Mouse (Mus musculus) embryonic facial prominence, embryonic 14.5 days (tissue): ENCODE measurements at regions not wholly inside any gene's neighbourhood (a gene's known extent, or its start where the extent isn't known, plus 50 kb on each side); places are given as distances from the start of the nearest gene placed in this dataset.

Experiments used
- ATAC-seq: fragments of 200-750 bp; cut with Nextera tagmentation; 2 replicates; pipeline ENCODE4 v1.8.0; 2017; ENCODE audit warnings: low read depth, moderate number of reproducible peaks, moderate TSS enrichment
- DNase-seq: peaks from one replicate; pipeline ENCODE4 v3.0.0-alpha.2; 2015; ENCODE audit warnings: low spot score
- H3K27ac ChIP-seq: fragments of 300-500 bp; sonication (generic); replicated peaks from 2 replicates; pipeline ENCODE4 v1.5.1; 2014; ENCODE audit warnings: low read depth, mild to moderate bottlenecking, low read length, moderate library complexity
- H3K27me3 ChIP-seq: fragments of 300-500 bp; sonication (generic); replicated peaks from 2 replicates; pipeline ENCODE4 v1.6.1; 2014; ENCODE audit warnings: low read length; ENCODE audit not compliant: control insufficient read depth, insufficient read depth
- H3K36me3 ChIP-seq: fragments of 300-500 bp; sonication (generic); 2 replicates; pipeline ENCODE4 v1.6.1; 2014; ENCODE audit warnings: low read length, mixed read lengths; ENCODE audit not compliant: control insufficient read depth, insufficient read depth
- H3K4me1 ChIP-seq: fragments of 300-500 bp; sonication (generic); 2 replicates; pipeline ENCODE4 v1.6.1; 2014; ENCODE audit warnings: antibody characterized with exemption, low read length; ENCODE audit not compliant: control insufficient read depth, insufficient read depth
- H3K4me2 ChIP-seq: fragments of 300-500 bp; sonication (generic); 2 replicates; pipeline ENCODE4 v1.6.1; 2014; ENCODE audit warnings: low read depth, mild to moderate bottlenecking, low read length, moderate library complexity, mixed read lengths
- H3K4me3 ChIP-seq: fragments of 300-500 bp; sonication (generic); 2 replicates; pipeline ENCODE4 v1.5.1; 2014; ENCODE audit warnings: low read depth, mild to moderate bottlenecking, low read length
- H3K9ac ChIP-seq: fragments of 300-500 bp; sonication (generic); 2 replicates; pipeline ENCODE4 v1.6.1; 2014; ENCODE audit warnings: low read depth, mild to moderate bottlenecking, low read length, moderate library complexity, mixed read lengths
- H3K9me3 ChIP-seq: fragments of 300-500 bp; sonication (generic); 2 replicates; pipeline ENCODE4 v1.6.1; 2016; ENCODE audit warnings: low read length; ENCODE audit not compliant: control insufficient read depth
- WGBS: fragments of 180-500 bp; shearing (Covaris S2); extraction: QIAGEN DNeasy Blood & Tissue Kit; methylation state at CpG from one replicate; pipeline ENCODE4 v1.1.7; 2014; 5-methylcytosine and 5-hydroxymethylcytosine counted together

DNA sequence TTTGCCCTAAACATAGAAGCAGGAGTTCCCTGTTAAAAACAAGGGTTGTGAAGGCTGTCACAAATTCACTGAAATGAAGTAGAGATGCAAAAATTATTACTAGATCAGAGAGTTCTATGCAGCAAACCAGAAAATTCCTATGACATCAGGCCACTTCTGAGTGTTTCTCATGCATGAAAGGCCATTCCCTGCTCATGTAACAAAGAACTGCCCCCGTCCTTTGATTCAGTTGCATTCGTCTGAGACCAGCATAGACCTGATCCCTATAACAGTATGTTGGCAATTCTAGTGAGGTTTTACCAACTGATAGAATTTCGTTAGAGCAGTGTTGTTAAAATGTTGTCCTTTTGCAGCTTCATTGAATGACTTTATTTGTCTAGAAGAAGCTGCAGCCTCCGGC, 207.1 kb downstream of the Csl start:
- Histone ChIP-seq H3K4me2 (no peak overlapping the region), H3K4me1 (0 out of 2 replicates have a peak, but pooled peaks cover 4% of the 10 kb centered on the region), H3K9me3 (no peaks in the 10 kb centered on the region), H3K27ac (no peak overlapping the region), H3K36me3 (no peaks in the 10 kb centered on the region), H3K9ac (no peak overlapping the region), H3K4me3 (no peak overlapping the region), H3K27me3 (no peaks in the 10 kb centered on the region)
- DNase-seq (no peak), ATAC-seq (no peak)
- WGBS = 65% methylated on average over 4 of the region's 4 CpGs

DNA sequence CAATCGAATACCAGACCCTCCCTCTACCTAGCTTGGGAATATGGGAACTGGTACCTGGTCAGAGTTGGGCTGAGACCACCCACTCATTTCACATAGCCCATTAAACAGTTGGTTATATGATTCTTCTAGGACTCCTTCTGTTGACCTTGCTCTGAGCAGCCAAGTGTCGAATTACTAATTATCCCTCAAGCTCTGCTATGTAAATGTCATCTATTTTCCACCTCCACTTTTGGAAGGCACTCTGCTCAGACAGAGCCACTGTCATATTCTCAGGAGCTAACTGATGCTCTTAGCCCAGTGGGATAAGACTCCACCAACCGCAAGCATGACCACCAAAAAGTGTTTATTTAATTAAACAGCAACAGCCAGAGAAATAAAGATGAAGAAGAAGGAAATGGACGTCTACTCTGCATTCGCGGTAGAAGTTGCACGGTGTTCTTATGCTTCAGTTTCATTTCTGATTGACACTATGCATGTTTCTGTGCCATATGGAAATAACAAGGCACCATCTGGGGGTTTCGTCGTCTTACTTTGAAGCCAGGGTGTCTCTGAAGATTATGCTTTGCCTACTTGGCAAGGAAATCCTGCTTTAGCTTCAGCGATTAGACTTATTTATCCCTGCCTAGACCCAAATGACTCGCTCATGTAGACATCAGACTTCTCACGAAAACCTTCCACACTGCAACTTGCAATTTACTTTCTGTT, 206.5 kb downstream of the Csl start:
- Histone ChIP-seq H3K4me3 (no peak overlapping the region), H3K9me3 (no peaks in the 10 kb centered on the region), H3K27me3 (no peaks in the 10 kb centered on the region), H3K4me2 (peak overlapping the region; percentile 15; the same call in 1 of the 2 replicates), H3K27ac (no peak overlapping the region), H3K36me3 (no peaks in the 10 kb centered on the region), H3K4me1 (0 out of 2 replicates have a peak, but pooled peaks cover 4% of the 10 kb centered on the region), H3K9ac (no peak overlapping the region)
- no peak for ATAC-seq
- WGBS = 53% methylated on average over 12 of the region's 12 CpGs
- DNase-seq = no peak

DNA sequence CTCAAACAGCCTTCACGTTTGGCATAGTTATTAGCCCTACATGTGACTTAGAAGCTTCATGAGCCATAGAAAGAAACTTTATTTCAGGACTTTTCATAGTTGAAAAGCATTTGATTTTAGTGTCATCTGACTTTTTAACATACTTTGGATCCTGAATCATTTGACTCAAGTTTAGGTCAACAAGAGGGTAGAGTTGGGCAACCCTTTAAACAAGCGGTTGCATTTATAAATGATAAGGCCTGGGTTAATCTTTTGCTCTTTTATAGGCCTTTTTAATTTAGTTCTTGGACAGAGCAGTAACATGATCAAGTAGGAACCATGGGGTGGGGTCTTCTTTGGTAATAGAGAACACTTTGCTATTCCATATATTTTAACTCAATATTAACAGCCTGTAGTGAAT, 204.4 kb downstream of the Csl start:
- Histone ChIP-seq H3K4me2 (no peak overlapping the region), H3K4me1 (0 out of 2 replicates have a peak, but pooled peaks cover 4% of the 10 kb centered on the region), H3K9ac (no peak overlapping the region), H3K36me3 (no peaks in the 10 kb centered on the region), H3K9me3 (no peaks in the 10 kb centered on the region), H3K27ac (no peak overlapping the region), H3K4me3 (no peak overlapping the region), H3K27me3 (no peaks in the 10 kb centered on the region)
- DNase-seq (no peak), ATAC-seq (no peak)
- 88% methylated on average over 2 of the region's 2 CpGs for WGBS

DNA sequence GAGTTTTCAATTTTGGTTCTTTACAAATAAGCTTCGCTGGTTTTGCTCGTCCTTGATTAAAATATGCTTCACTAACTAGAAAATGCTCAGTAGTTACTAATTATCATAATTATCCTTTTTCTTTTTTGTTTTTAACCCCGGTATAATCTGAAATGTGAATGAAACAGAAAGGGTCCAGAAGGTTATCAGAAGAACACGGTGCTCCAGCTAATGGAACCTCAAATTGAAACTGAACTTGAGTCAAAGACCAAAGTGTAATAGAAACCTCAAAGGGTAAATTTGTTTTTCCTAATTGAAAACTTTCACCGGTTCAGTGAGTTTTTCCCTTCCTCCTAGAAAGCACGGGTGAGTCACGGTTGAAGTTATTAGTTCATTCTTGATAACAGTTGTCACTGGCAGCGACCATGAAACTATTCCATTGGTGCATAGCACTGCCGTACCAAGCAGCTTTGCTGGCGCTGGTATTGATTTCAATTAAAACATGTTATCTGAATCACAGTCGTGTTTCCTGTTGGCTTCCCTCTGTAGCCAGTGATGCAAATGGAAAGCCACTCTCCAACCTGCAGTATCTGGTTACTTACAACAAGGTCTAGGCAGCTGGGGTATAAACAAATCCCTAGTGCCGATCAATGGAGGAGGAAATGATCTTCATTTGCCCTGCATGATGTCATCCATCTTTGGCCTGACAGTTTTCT, 203.7 kb downstream of the Csl start:
- H3K4me1 ChIP-seq = 0 out of 2 replicates have a peak, but pooled peaks cover 4% of the 10 kb centered on the region
- ATAC-seq = peak; percentile 69; the same call in 1 of the 2 replicates
- H3K36me3 ChIP-seq = no peaks in the 10 kb centered on the region

DNA sequence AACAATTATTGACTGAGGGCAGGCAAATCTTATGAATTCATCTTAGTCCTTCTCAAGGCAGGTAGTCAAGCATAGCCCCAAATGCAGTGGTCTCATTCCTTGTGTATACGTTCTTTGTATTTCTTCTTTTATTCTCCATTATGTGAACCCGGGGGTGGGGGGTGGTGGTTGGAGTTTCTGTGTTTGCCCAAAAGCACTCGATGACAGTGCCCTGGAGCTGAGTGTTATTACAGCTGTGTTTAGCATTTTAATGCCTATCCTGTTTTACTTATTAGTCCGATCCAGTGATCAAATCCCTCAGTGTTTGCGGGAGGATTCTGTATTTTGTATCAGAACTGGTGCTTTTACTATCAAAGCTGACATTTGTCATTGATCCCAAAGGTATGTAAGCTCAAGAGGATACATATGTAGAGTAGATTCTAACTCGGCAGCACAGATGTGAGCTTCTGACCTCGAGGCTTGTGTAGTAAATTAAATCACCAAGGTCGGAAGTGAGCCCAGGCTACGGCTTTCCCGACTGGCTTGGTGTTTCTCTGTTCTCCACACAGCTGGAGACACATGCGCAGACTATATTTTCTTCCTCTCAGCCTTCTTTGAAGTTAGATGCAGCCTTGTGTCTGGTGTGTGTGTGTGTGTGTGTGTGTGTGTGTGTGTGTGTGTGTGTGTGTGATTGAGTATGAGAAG, 203.0 kb downstream of the Csl start:
- 29% methylated on average over 11 of the region's 11 CpGs for WGBS
- H3K4me3 ChIP-seq = no peak overlapping the region
- 0 out of 2 replicates have a peak, but pooled peaks cover 4% of the 10 kb centered on the region for H3K4me1 ChIP-seq
- ATAC-seq = 0 out of 2 replicates have a peak, but pooled peaks have one; percentile 31
- no peaks in the 10 kb centered on the region for H3K36me3 ChIP-seq
- no peaks in the 10 kb centered on the region for H3K27me3 ChIP-seq
- no peak overlapping the region for H3K27ac ChIP-seq
- H3K9ac ChIP-seq = no peak overlapping the region
- no peaks in the 10 kb centered on the region for H3K9me3 ChIP-seq
- DNase-seq = peak; percentile 53
- H3K4me2 ChIP-seq = peak overlapping the region; percentile 25

More for the DNA sequence above, 203.7 kb downstream of the Csl start:
- no peak overlapping the region for H3K4me3 ChIP-seq
- WGBS = 36% methylated on average over 12 of the region's 12 CpGs
- peak overlapping the region; percentile 25 for H3K4me2 ChIP-seq
- no peak overlapping the region for H3K27ac ChIP-seq
- no peaks in the 10 kb centered on the region for H3K27me3 ChIP-seq
- H3K9me3 ChIP-seq = no peaks in the 10 kb centered on the region
- no peak overlapping the region for H3K9ac ChIP-seq
- DNase-seq = peak; percentile 59

DNA sequence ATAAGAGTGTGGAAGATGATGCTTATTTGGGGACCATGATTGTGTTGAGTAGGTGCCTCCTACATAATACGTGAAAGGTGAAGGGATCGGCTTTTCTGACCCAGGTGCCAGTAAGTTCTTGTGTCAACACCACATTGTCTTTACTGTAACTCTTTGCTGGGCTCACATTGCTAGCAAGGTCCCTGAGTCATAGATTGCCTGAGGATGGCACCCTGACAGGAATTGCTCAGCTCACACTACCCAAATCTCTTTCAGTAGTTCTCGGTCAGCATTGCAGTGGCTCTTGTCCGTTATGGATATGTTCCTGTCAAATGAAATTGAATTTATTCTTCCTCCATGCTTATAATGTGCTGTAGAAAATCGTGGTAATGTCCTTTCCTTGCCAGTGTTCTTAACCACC, 200.8 kb downstream of the Csl start:
- WGBS = 86% methylated on average over 5 of the region's 5 CpGs
- ATAC-seq = no peak
- no peaks in the 10 kb centered on the region for H3K4me1 ChIP-seq

DNA sequence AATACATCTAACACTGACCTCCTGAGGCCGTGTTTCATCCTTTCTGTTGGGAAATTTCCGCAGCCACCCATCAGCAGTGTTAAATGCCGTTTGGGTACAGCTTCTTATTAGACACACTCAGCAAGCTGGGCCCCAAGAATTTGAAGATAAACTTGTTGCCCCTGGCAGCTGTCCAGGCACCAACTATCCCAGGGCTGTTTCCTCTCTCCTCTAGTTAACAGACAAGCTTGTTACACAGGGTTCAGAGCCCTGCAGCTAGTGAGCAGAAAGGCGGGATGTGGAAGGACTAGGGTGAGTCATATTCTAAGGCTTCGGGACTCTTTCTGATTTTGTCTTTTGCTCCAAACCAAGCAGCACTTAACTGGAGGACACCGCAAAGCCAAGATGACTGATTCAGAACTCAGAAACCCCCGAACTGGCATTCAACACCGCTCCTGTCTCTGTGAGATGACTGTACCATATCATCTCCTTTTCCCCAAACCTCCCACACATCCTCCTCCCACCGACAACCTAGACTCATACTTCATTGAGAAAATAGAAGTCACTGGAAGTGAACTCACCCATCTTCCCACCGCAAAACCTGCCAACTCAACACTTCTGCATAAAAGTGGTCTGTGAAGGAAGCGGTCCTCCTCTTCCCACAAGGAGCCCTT, 198.2 kb downstream of the Csl start:
- Histone ChIP-seq H3K4me1 (no peaks in the 10 kb centered on the region), H3K27ac (no peak overlapping the region), H3K9ac (no peak overlapping the region), H3K4me2 (no peak overlapping the region), H3K27me3 (no peaks in the 10 kb centered on the region), H3K9me3 (no peaks in the 10 kb centered on the region), H3K4me3 (no peak overlapping the region), H3K36me3 (no peaks in the 10 kb centered on the region)
- whole genome bisulfite sequencing = 75% methylated on average over 11 of the region's 11 CpGs
- no peak for ATAC-seq
- DNase-seq = no peak

More for the DNA sequence above, 200.8 kb downstream of the Csl start:
- Histone ChIP-seq H3K4me3 (no peak overlapping the region), H3K9ac (no peak overlapping the region), H3K36me3 (no peaks in the 10 kb centered on the region), H3K4me2 (no peak overlapping the region), H3K27me3 (no peaks in the 10 kb centered on the region), H3K9me3 (no peaks in the 10 kb centered on the region), H3K27ac (no peak overlapping the region)
- DNase-seq = no peak

DNA sequence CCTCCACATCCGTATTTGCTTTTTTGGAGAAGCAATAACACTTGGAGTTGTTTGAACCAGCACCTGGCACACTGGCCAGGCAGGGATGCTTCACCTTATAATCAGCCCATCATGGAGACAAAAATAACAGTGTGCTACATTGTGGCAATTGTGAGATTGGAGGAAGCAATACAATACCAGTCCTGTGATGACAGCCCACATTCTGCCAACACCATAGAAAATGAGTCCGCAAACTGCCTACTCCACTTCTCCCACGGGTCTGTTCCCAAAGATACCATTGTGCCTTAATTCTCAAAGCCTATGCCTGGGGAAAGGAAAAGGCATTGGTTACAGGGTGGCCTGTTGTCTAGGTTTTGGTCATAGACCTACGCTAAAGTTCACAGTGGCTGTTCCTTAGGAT, 194.9 kb downstream of the Csl start:
- H3K27me3 ChIP-seq = no peaks in the 10 kb centered on the region
- H3K4me3 ChIP-seq = no peak overlapping the region
- no peaks in the 10 kb centered on the region for H3K9me3 ChIP-seq
- H3K4me2 ChIP-seq = no peak overlapping the region
- 76% methylated on average over 4 of the region's 4 CpGs for WGBS
- no peak for DNase-seq
- H3K36me3 ChIP-seq = no peaks in the 10 kb centered on the region
- H3K4me1 ChIP-seq = no peaks in the 10 kb centered on the region
- ATAC-seq = no peak
- H3K27ac ChIP-seq = no peak overlapping the region
- no peak overlapping the region for H3K9ac ChIP-seq
